Mouse (Mus musculus) bone marrow macrophage, adult 2 months (primary cell): ENCODE results near the gene G3bp2.

ENCODE experiments used
- CTCF ChIP-seq: IDR thresholded peaks from 2 replicates; pipeline ENCODE4 v1.5.1; 2012; ENCODE audit warnings: low read depth, mild to moderate bottlenecking, low read length, moderate library complexity
- POLR2A ChIP-seq: IDR thresholded peaks from 2 replicates; pipeline ENCODE4 v1.6.1; 2012; ENCODE audit warnings: mild to moderate bottlenecking, low read depth, low read length, borderline replicate concordance

DNA sequence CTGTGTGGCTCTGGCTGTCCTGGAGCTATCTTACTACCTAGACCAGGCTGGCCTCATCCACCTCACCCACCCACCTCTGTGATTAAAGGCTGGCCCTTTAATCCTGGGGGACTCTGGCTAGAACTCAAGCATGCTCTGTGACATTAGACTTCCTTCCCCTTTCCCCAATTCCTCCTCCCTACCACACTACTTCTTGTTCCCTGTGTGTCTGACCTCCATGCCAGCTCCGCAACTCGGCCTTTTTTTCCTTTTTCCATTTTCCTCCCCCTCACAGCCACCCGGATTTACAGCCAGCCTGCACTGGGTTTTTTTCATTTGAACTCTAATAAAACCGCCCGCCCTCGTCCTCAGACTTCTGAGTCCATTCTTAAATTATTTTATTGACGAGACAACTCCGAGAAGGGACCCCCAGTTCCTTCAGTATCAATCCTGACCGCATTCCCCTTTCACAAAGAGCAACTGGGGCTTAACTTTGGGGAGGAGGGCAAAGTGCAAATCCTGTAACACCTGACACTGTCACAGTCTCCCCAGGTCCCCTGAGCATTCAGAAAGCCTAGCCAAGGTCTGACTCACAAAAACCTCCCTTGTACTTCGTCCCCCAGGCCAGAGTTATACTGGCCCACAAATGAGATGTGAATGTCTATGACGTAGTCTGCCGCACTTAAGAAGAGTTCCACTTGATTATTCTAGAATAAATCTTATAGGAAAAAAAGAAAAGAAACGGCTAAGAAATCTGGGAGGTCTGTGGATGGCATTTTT lies 15.0 kb upstream of the G3bp2 start:
- no peak for TF ChIP-seq CTCF
- no peak for TF ChIP-seq POLR2A
